Mouse (Mus musculus) T-cell, adult 2 months (primary cell): Measurements from ENCODE around the gene Gpha2.

Experiments used
- DNase-seq: peaks from one replicate; pipeline ENCODE4 v3.0.0; 2022; ENCODE audit warnings: low spot score

The Gpha2 gene

DNA sequence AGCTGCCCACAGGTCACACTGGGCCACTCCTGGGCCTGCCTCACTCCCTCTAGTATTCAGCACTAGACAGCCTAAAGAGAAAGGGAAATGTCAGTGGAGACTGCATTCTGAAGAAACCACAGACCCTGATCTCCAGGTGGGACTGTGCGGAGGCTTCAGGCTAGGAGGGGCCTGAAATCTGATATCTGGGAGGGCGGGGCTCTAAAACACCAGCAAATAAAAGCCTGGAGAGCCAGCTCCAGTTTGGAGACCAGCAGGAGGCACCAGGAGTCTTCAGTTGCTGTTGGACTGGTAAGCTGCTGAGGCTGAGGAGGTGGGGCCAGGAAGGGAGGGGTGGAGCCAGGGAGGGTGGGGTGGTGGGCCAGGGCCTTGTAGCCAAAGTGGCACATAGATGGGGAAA, at the start of gene Gpha2:
TSS of gene Gpha2 (plus strand) at position 246 of the 400 bp plus-strand sequence.
- DNase-seq, result no peak

DNA sequence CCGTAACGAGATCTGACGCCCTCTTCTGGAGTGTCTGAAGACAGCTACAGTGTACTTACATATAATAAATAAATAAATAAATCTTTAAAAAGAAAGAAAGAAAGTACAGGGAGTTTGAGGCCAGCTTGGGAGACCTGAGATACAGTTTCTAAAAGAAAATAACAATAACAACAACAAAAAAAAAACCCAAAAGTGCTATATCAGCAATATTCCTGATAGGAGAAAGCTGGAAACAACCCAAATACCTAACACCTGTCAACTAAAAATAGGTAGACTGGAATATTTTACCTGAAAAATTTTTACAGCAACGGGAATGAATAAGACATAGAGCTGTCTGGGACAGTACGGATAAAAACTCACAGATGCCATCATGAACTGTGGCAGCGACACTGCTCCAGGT, 47.4 kb upstream of the Gpha2 start:
- DNase-seq, result no peak

DNA sequence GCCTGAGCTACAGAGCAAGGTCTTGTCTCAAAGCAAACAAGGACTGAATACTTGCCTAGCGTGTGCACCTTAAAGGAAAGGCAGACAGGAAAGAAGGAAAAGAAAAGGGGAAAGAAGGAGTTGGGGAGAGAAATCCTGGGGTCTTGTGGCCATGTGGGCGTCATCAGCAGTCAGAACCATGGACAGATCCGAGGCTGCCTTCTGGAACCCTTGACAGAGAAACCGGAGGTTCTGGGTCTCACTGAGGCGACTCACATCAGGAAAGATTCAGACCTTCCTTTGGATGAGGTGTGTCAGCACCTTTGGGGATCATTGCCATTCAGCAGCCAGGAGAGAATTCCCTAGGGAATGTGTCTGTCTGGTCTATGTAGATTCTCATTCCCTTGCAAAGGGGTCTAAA, 44.6 kb upstream of the Gpha2 start:
- no peak for DNase-seq

DNA sequence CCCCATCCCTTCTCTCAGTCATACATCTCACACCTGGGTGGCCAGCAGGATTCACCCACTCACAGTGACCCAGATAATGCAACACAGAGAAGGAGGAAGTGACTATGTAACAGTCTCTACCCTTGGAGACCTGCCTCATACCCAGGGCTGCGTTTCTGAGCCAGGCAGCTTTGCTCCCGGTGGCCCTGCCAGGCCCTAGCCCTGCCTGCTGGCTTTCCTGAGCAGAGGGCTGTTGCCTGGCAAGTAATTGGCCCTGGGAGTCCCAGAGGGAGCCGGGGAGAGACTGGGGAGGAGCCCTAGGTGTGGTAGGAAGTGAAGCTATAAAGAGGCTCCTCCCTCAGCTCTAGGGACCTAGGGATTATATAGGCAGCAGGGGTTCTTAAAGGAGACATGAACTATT, 43.6 kb upstream of the Gpha2 start:
- no peak for DNase-seq

DNA sequence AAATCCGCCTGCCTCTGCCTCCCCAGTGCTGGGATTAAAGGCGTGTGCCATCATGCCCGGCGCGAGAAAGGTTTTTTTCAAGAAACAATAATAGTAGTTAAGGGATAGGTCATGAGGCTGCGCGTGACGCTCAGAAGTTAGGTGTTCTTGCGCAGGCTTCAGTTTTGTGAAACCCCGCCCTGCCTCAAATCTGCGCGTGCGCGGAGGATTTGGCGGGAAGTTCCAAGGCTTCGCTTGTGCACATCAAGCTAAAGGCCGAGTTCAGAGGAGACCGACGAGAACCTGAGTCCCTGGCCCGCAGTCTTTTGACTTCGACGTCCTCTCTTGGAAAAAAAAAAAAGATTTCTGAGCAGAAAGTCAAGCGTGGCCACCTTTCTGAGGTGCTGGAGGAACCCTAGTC, 42.0 kb upstream of the Gpha2 start, which contains the start of gene Majin:
TSS of gene Majin (plus strand) at position 258 of the 400 bp plus-strand sequence.
- DNase-seq, result no peak

DNA sequence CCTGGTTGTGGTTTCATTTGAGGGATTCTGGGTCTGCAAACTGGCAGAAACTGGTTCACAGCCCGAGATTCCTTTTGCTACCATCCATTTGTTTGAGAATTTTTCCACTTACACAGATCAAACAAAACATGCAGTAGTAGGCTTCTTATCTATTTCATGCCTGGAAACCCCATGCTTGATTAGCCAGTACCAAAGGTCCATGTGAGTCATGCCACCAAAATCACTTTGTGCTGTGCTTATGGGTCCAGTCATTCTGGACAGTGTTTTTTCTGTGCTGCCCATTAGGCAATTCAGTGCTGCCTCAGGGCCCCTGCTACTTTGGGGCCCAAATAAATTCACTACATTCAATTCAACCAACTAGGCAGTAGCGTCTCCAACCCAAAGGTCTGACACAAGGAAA, 21.9 kb upstream of the Gpha2 start:
- DNase-seq, result no peak

DNA sequence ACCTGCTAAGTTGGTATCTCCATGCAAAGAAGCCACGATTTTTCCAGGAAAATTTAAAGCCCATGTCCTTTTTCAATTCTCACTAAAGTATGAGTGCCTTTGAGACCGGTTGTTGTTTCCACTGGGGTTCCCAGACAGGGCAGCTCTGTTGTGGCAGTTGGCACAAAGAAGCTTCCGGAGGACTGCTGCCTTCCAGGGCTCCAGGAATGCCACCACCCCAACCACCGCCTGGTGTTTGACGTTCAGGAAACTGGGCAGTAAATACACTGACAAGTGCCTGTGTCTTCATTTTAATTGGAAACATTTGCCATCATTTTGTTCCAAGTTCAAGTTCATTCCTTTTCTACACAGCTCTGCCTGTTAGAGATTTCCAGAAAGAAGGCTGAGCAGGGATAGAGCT, 19.5 kb upstream of the Gpha2 start:
- DNase-seq, result no peak

DNA sequence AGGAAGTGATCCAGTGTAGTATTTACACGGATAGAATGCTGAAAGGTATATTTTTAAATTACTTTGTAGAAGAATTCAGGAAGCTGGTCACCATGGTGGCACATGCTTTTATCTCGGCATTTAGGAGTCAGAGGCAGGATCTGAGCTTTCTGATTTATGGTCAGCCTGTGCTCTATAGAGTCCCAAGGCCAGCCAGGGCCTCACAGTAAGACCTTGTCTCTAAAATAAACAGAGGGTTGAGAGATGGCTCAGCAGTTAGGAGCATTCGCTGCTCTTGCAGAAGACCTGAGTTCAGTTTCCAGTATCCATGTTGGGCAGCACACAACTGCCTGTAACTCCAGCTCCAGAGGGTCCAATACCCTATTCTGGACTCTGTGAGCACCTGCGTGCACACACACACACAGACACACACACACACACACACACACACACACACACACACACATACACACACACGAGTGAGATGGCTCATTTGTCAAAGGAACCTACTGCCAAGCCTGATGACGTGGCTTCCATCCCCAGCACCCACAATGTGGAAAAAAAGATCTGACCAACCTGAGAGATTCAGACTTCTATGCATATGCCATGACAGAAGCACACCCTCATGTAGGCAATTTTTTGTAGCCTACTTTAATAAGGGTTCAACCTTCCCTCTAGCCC, 10.0 kb upstream of the Gpha2 start:
- no peak for DNase-seq

DNA sequence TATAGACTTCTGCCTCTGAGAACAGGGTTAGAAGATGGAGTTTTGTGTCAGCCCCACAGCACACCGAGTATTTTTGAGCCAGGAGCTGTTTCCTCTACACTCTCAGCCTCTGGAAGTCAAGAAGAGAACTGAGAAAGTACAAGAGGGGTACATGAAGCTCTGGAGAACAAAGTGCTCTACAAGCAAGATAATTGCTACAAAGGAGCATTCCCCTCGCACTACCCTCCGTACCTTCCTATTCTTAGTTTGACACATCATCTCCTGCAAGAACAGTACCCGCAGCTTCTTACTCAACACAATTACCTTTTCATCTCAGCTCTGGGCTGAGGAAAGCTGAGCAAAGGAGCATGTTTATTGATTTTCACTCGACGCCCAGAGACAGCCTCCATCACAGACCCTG, 7.6 kb upstream of the Gpha2 start:
- DNase-seq, result no peak

DNA sequence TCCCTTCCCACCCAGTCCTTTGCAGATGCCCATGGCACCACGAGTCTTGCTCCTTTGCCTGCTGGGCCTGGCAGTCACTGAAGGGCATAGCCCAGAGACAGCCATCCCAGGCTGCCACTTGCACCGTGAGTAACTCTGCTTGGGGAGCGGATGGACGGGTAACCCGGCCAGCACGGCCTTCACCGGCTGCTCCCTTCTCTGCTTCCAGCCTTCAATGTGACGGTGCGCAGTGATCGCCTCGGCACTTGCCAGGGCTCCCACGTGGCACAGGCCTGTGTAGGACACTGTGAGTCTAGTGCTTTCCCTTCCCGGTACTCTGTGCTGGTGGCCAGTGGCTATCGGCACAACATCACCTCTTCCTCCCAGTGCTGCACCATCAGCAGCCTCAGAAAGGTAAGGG, 583 bp downstream of the Gpha2 start:
- no peak for DNase-seq

DNA sequence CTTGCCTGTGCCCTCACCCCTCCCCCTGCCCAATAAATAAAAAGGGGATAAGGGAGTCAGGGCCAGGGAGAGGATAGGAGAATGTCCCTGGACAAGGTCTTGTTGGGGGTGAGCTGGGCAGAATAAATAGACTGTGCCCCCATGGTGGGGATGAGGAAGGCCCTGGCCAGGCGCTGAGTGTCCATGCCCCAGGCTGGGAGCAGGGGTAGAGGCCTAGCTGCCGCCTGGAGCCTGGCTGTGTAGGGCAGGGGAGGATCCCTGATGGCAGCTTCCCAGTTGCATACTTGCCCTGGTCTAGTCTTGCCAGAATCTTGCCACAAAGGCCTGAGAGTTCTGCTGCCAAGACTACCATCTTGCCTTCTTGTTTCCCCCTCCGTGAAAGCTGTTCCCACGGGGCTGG, 1.7 kb downstream of the Gpha2 start:
- DNase-seq, result no peak

DNA sequence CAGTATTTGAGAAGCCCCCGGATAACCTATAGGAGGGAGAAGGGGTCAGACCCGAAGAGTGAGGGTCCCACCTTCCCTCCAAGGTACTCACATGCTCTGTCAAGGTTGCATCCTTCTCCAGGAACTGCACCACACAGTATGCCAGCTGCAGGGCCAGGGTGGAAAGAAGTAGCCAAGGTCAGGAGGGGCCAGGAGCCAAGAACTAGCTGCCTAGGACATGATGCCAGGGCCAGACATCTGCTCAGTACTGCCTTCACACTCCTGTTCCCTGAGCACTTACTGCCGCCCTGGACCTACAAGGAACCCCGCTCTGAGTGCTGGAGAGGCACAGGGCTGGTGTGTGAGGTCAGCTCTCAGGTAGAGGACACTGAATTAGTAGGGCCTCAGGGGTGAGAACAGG, 4.2 kb downstream of the Gpha2 start:
- no peak for DNase-seq

DNA sequence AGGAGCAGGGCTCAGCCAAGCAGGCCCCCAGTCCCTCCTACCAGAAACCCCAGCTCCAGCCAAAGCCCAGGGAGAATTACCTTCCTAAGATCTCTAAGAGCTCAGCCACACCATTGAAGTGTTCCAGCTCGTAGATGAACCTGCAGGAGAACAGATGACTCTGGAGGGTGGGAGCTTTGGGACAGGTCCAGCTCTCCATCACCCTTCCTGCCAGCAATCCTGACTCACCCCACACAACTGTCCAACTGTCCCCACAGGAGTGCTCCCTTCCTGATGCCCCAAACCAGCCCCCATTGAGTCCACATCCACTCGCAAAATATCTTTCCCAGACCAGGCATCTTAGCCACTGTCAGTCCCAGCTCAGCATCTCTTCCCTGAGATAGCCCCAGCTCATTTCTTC, 4.9 kb downstream of the Gpha2 start:
- no peak for DNase-seq

DNA sequence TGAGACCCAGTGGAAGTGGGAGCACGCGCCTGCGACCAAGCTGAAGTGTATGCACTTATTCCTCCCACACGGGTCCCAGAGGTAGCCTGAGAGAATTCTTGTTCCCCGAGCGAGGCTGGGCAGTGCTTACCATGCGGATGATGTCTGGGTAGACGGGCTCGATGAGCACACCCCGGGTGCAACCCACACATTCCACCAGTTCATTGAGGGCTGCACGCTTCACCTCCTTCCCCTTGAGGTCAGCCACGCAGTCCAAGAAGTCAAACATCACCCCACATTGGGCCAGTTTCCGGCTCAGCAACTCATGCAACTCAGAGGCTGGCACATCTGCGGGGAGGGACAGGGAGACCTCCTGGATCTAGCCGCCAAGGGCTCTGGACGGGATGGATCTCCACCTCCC, 7.5 kb downstream of the Gpha2 start:
- no peak for DNase-seq

DNA sequence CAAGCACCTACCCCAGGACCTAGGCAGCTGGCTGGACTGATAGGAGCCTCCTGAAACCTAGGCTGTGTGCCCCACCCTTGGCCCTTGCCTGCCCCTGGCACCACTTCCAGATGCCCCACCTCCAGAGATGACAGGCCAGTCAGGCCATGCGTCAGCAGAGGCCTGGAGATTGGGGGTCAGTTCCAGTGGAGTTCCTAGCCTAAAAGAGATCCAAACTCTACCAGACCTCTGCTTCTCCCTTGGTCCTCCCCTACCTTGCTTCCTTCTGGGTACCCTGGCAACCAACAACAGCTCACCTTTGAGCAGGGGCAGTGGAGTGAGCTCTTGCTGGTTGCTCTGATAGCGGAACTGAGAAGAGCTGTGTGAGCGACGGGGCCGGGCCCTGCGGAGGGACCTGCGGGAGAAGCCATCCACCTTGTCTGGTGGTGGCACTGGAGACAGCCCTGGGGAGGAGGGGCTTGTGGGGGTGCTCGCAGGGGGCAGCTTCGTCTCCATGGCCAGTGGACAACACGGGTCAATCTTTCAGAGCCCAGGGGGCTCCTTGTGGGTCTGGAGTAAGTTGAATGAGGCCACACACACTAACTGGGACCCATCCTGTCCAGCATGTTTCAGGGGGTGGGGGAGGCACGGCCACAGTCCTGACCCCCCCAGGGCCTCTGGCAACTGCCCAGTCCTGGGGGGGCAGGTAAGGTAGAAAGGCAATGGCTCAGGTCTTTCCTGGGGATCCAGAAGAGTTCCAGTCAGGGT, 8.3 kb downstream of the Gpha2 start:
- no peak for DNase-seq

DNA sequence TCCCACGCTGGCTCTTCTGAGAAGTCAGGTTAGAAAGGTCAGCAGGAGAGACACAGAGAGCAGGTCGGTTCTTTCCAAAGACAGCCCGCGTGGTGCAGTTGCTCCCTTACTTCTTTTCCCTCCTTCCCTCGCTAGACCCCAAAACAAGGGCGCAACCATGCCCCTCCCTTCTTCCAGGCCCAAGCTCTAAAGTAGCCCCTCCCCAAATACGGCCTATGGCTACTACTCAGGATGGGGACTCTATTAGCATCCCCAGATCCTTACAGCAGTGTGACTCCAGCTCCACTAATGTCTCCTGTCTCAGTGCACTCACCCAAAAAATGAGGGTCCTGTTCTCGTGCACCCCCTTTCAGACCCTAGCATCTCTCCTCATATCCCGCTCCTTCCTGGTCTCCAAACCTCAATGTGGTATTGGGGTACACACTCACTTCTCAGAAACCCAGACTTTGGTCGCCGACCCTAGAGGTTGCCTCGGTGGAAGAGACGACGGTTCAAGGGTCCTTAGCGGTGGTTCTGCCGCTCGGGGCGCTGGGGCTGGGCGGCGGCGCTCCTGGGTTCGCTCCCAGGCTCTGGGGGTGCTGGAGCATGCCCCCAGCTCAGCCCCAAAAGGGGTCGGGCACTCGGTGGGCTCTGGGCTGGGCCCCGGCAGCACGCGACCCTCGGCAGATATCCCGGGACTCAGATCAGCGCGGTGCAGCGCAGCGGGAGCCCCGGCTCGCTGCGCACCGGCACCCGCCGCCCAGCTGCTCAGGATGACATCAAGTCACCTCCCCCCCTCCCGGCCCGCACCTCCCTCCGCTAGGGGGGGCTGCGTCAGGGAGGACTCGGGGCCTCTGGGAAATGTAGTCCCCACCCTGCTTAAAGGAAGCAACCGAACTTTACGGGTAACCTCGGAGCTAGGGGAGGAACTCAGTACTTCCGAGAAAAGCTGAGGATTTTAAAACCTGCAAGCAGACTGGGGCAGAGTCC, 9.2 kb downstream of the Gpha2 start, which contains the start of gene Ppp2r5b:
TSS of gene Ppp2r5b (minus strand) at position 789 of the 969 bp plus-strand sequence.
- peak; percentile 95 for DNase-seq

DNA sequence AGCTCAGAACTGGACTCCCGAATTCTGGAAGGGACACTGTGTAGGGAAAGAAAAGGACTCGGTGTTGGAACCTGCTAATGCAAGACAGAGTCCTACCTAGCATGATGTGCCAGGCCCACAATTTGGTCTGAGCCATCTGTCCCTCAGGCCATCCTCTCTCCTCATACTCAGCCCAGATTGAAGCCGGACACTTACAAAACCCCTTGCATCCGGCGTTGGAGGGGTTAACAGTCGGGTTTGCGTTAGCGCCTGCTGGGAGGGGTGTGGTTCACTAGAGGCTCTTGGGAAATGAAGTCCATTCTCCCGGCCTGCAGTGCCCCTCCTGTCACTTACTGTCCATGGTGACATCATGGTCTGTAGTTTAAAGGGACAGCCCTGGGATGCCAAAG, 9.9 kb downstream of the Gpha2 start:
- peak; percentile 72 for DNase-seq

DNA sequence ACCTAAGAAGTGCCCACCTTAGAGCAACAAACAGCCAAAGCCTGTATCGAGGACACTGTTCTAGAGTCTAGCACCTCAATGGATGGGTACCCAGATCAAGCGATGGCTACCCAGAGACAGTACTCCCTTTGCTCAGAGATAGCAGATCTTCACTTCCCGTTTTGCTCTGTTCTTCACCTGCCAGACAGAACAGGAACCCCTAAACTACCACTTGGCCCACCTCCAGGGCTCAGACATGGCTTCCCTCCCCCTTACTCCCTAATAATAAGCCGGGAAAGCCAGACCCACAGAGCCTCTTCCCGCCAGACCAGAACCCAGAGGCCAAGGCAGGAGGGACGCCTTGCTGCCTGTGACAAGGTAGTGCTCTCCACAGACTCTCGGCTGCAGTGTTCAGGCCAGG, 10.7 kb downstream of the Gpha2 start:
- DNase-seq, result no peak

DNA sequence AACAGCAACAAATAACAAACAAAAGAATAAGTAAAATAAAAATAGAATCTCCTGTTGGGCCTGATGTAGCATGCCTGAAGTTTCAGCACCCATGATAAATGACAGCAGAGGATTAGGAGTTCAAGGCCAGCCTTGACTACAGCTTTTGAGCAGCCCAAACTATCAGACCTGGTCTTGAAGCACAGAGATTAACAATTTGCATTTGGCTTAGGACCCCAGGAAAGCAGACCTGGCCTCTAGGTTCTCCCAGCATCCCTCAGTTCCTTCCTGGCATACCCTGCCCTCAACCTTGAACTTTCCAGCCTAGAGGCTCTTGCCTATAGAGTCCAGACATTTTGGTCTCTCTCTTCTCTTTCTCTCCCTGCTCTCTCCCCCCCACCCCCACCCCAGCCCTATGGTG, 12.6 kb downstream of the Gpha2 start:
- no peak for DNase-seq

DNA sequence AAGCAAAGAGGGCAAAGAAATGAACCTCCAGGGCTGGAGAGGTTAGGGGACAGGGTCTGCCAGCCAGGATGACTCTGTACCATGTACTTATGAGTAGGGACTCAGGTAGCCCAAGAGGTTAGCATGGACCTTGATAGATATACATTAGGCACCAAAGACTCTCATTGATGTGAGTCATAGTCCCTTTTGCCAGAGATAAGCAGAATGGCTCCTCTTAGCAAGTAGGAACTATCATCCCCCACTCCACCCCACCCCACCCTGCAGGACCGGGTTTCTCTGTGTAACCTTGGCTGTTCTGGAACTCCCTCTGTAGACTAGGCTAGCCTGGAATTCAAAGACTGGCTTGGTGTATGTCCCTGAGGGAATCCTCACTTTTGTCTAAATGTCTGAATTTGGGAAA, 14.0 kb downstream of the Gpha2 start:
- no peak for DNase-seq

DNA sequence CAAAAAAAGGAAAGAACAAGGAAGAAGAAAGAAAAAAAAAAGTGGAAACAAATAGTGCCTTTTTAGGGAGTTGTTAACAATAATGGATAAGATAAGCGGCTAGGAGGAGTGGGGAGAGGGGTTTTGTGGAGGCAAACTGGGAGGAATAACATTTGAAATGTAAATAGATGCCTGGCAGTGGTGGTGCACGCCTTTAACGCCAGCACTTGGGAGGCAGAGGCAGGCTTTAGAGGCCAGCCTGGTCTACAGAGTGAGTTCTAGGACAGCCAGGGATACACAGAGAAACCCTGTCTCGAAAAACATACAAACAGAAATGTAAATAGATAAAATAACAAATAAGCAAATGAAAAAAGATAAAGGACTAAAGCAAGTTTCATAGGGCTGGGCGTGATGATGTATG, 14.5 kb downstream of the Gpha2 start:
- no peak for DNase-seq

DNA sequence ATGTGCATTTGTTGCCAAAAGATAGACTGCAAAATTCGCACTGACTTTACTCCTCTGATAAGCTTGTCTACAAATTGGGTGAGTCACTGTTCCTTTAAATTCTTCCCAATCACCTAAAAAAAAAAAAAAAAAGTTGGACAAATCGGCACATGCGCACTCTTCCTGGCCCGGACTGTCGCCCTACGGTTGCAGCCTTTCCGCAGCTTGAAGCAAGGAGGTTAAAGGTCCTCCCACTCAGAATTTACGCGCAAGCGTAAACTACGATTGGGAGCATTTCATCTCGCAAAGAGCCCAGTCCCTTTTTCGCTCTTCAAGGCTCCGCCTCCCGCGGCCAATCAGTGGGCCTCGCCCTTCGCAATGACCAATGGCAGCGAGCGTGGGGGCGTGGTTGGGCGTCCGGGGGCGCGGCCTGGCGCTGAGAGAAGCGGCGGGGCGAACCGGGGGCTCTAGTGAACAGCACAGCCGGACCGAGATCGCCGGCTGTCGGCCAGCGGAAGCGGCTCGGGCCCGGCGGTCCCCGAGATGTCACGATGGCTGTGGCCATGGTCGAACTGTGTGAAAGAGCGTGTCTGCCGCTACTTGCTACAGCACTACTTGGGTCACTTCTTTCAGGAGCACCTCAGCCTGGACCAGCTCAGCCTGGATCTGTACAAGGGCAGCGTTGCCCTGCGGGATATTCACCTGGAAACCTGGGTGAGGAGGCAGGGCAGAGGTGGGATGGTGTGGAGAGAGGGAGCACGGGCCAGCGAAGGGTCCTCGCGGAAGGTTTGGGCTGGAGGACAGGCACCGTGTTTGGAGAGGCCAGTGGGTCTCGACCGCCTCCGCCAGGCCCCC, 15.3 kb downstream of the Gpha2 start, which contains the start of gene Atg2a:
TSS of gene Atg2a (plus strand) at position 395 of the 834 bp plus-strand sequence.
- DNase-seq, result peak; percentile 99
